Comparison of ENCODE assay signal across 18 mouse cellular contexts in the genomic region with DNA sequence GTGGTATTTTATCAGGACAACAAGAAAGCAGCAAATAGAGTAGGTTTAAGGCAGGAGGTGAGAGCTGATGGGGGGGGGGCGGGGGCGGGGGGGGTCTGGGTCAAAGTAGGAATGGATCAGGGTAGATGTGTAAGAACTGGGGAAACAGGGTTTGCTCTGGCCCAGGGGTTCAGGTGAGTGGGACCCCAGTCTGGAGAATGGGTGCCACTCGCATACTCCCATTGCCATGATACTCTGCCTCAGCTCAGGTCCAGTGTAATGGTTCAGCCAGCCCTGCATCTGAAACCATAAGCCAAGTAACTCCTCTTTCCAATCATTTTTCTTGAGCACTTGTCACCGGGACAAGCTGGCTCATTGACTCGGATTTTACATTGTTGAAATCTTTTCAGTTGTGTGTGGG. TPM values are rescaled to one million over a fixed set of nuclear protein-coding genes. Genes with fewer than 3 reads are reported as not detected.
DNase-seq lines count a peak whose midpoint lies in the region; ATAC-seq and TF ChIP-seq lines count a peak whose summit lies in the region.
"Had no signal": no experiment of that assay in that cellular context is flagged by ENCODE, and none has a peak within 500 bp of the region (broad histone marks: within the 10 kb centered on the region; RNA-seq: fewer than 3 reads in every experiment).

No protein-coding gene starts in this region.

- H3K4me2 ChIP-seq in forebrain, embryonic 13.5 days: no peak overlapping the region
- no peak overlapping the region for H3K4me2 ChIP-seq in forebrain, postnatal 0 days (ENCODE audit: low read depth)
- no peak overlapping the region for H3K4me2 ChIP-seq in midbrain, embryonic 11.5 days
- H3K4me2 ChIP-seq in midbrain, postnatal 0 days (ENCODE audit: low read depth, low read length, poor library complexity, severe bottlenecking): no peak overlapping the region
- no peak overlapping the region for H3K4me2 ChIP-seq in midbrain, embryonic 13.5 days (replicated peaks)
- no peak overlapping the region for H3K4me2 ChIP-seq in kidney, embryonic 15.5 days

- H3K4me3 ChIP-seq in forebrain, embryonic 13.5 days: no peak overlapping the region
- H3K4me3 ChIP-seq in forebrain, postnatal 0 days (ENCODE audit: low read depth, low read length): no peak overlapping the region
- no peak overlapping the region for H3K4me3 ChIP-seq in midbrain, embryonic 11.5 days (ENCODE audit: low read depth, low read length)
- no peak overlapping the region for H3K4me3 ChIP-seq in midbrain, postnatal 0 days (ENCODE audit: low read depth, low read length)
- H3K4me3 ChIP-seq in midbrain, embryonic 13.5 days (replicated peaks): no peak overlapping the region
- H3K4me3 ChIP-seq in kidney, embryonic 15.5 days (replicated peaks): no peak overlapping the region

- 0 out of 2 replicates have a peak, but pooled peaks have one; percentile 3 for ATAC-seq in forebrain, embryonic 13.5 days
- no peak for ATAC-seq in forebrain, postnatal 0 days
- ATAC-seq in midbrain, embryonic 11.5 days (ENCODE audit: low FRiP score): peak; percentile 38; the same call in 1 of the 2 replicates
- ATAC-seq in midbrain, postnatal 0 days (ENCODE audit: low FRiP score): no peak
- ATAC-seq in midbrain, embryonic 13.5 days: peak; percentile 34
- no peak for ATAC-seq in kidney, embryonic 15.5 days (replicated peaks; ENCODE audit: low FRiP score)

- H3K27ac ChIP-seq in forebrain, embryonic 13.5 days: no peak overlapping the region
- no peak overlapping the region for H3K27ac ChIP-seq in forebrain, postnatal 0 days (ENCODE audit: low read depth, low read length)
- H3K27ac ChIP-seq in midbrain, embryonic 11.5 days (ENCODE audit: low read depth, low read length): no peak overlapping the region
- no peak overlapping the region for H3K27ac ChIP-seq in midbrain, postnatal 0 days (ENCODE audit: low read depth, low read length)
- no peak overlapping the region for H3K27ac ChIP-seq in midbrain, embryonic 13.5 days
- H3K27ac ChIP-seq in kidney, embryonic 15.5 days: no peak overlapping the region
- H3K27ac ChIP-seq: gastrocnemius, adult 2 months; liver, embryonic 14.5 days; stomach, embryonic 15.5 days had no signal

- whole genome bisulfite sequencing in forebrain, embryonic 13.5 days: 82% methylated on average over 5 of the region's 5 CpGs
- WGBS in forebrain, postnatal 0 days: 69% methylated on average over 5 of the region's 5 CpGs
- WGBS in midbrain, embryonic 11.5 days: 79% methylated on average over 5 of the region's 5 CpGs
- 88% methylated on average over 5 of the region's 5 CpGs for WGBS in midbrain, postnatal 0 days
- 74% methylated on average over 5 of the region's 5 CpGs for WGBS in midbrain, embryonic 13.5 days
- WGBS in kidney, embryonic 15.5 days: 82% methylated on average over 5 of the region's 5 CpGs

- peaks cover 4% of the 10 kb centered on the region; the same call in 1 of the 2 replicates for H3K4me1 ChIP-seq in forebrain, embryonic 13.5 days
- H3K4me1 ChIP-seq in forebrain, postnatal 0 days (ENCODE audit: insufficient read depth): 0 out of 2 replicates have a peak, but pooled peaks cover 3% of the 10 kb centered on the region
- H3K4me1 ChIP-seq in midbrain, embryonic 11.5 days (ENCODE audit: control insufficient read depth, insufficient read depth, low read length): no peaks in the 10 kb centered on the region
- H3K4me1 ChIP-seq in midbrain, postnatal 0 days (ENCODE audit: insufficient read depth, low read length): 0 out of 2 replicates have a peak, but pooled peaks cover 2% of the 10 kb centered on the region
- H3K4me1 ChIP-seq in midbrain, embryonic 13.5 days (replicated peaks): peaks cover 9% of the 10 kb centered on the region; the same call in 1 of the 2 replicates
- H3K4me1 ChIP-seq in kidney, embryonic 15.5 days: 0 out of 2 replicates have a peak, but pooled peaks cover 6% of the 10 kb centered on the region

- no peak for TF ChIP-seq CTCF in forebrain, postnatal 0 days (IDR thresholded peaks at IDR 0.05; ENCODE audit: low read depth)
- no peak for TF ChIP-seq CTCF in midbrain, postnatal 0 days (IDR thresholded peaks at IDR 0.05)

- DNase-seq in forebrain, postnatal 0 days: no peak
- DNase-seq in midbrain, embryonic 11.5 days (ENCODE audit: low spot score, missing footprints): no peak
- no peak for DNase-seq in midbrain, postnatal 0 days (ENCODE audit: low spot score)
- no peak for DNase-seq in kidney, adult 11 months

- peaks cover 5% of the 10 kb centered on the region for H3K27me3 ChIP-seq in forebrain, embryonic 13.5 days
- no peaks in the 10 kb centered on the region for H3K27me3 ChIP-seq in forebrain, postnatal 0 days (ENCODE audit: insufficient read depth, low read length)
- H3K27me3 ChIP-seq in midbrain, embryonic 11.5 days (ENCODE audit: control insufficient read depth, insufficient read depth, low read length): no peaks in the 10 kb centered on the region
- H3K27me3 ChIP-seq in midbrain, postnatal 0 days (ENCODE audit: insufficient read depth, low read length): no peaks in the 10 kb centered on the region
- H3K27me3 ChIP-seq in midbrain, embryonic 13.5 days: peaks cover 1% of the 10 kb centered on the region; the same call in 1 of the 2 replicates
- peaks cover 7% of the 10 kb centered on the region; the same call in 1 of the 2 replicates for H3K27me3 ChIP-seq in kidney, embryonic 15.5 days
- H3K27me3 ChIP-seq: CH12.LX; stomach, embryonic 15.5 days had no signal

- H3K9ac ChIP-seq in forebrain, embryonic 13.5 days: no peak overlapping the region
- H3K9ac ChIP-seq in forebrain, postnatal 0 days: no peak overlapping the region
- no peak overlapping the region for H3K9ac ChIP-seq in midbrain, embryonic 11.5 days (ENCODE audit: low read length)
- H3K9ac ChIP-seq in midbrain, postnatal 0 days (replicated peaks; ENCODE audit: low read length, poor library complexity, severe bottlenecking): no peak overlapping the region
- H3K9ac ChIP-seq in midbrain, embryonic 13.5 days (replicated peaks): no peak overlapping the region
- no peak overlapping the region for H3K9ac ChIP-seq in kidney, embryonic 15.5 days
- H3K9ac ChIP-seq: liver, embryonic 14.5 days; stomach, embryonic 15.5 days had no signal

- no peaks in the 10 kb centered on the region for H3K9me3 ChIP-seq in forebrain, embryonic 13.5 days (replicated peaks)
- H3K9me3 ChIP-seq in forebrain, postnatal 0 days (ENCODE audit: low read length): no peaks in the 10 kb centered on the region
- H3K9me3 ChIP-seq in midbrain, embryonic 11.5 days (ENCODE audit: control insufficient read depth, low read length): no peaks in the 10 kb centered on the region
- H3K9me3 ChIP-seq in midbrain, postnatal 0 days (ENCODE audit: low read length): no peaks in the 10 kb centered on the region
- no peaks in the 10 kb centered on the region for H3K9me3 ChIP-seq in midbrain, embryonic 13.5 days
- no peaks in the 10 kb centered on the region for H3K9me3 ChIP-seq in kidney, embryonic 15.5 days (replicated peaks)
- H3K9me3 ChIP-seq: stomach, embryonic 15.5 days had no signal

- H3K36me3 ChIP-seq in forebrain, embryonic 13.5 days (ENCODE audit: poor library complexity, severe bottlenecking): no peaks in the 10 kb centered on the region
- no peaks in the 10 kb centered on the region for H3K36me3 ChIP-seq in forebrain, postnatal 0 days (ENCODE audit: insufficient read depth)
- no peaks in the 10 kb centered on the region for H3K36me3 ChIP-seq in midbrain, embryonic 11.5 days (ENCODE audit: control insufficient read depth, insufficient read depth, low read length)
- no peaks in the 10 kb centered on the region for H3K36me3 ChIP-seq in midbrain, postnatal 0 days (ENCODE audit: insufficient read depth, low read length)
- H3K36me3 ChIP-seq in midbrain, embryonic 13.5 days: no peaks in the 10 kb centered on the region
- no peaks in the 10 kb centered on the region for H3K36me3 ChIP-seq in kidney, embryonic 15.5 days
- H3K36me3 ChIP-seq: stomach, embryonic 15.5 days had no signal

RNA-seq across cellular contexts. Expression of a gene that starts 38.5 kb away (rescaled TPM):
- polyA plus RNA-seq in forebrain, embryonic 13.5 days (2015; fragmentation: Nextera tagmentation; extraction: Ambion mirVana): 0.18 and 0.23 TPM in 2 replicates
- not detected in 2 replicates for total RNA-seq in forebrain, postnatal 0 days (2014; rRNA removed)
- polyA plus RNA-seq in forebrain, postnatal 0 days (2015; fragmentation: Nextera tagmentation; extraction: Ambion mirVana): 0.07 TPM in 1 of 2 replicates, not detected in the other
- 0.22 TPM in 1 of 2 replicates, not detected in the other for polyA plus RNA-seq in midbrain, embryonic 11.5 days (2014; fragmentation: Nextera tagmentation; extraction: Ambion mirVana)
- 0.09 and 0.16 TPM in 2 replicates for total RNA-seq in midbrain, postnatal 0 days (2014; rRNA removed)
- 0.07 and 0.10 TPM in 2 replicates for polyA plus RNA-seq in midbrain, postnatal 0 days (2015; fragmentation: Nextera tagmentation; extraction: Ambion mirVana)
- polyA plus RNA-seq in midbrain, embryonic 13.5 days (2015; fragmentation: Nextera tagmentation; extraction: Ambion mirVana): 0.09 and 0.28 TPM in 2 replicates
- 0.14 TPM in 1 of 2 replicates, not detected in the other for polyA plus RNA-seq in kidney, embryonic 15.5 days (2015; fragmentation: Nextera tagmentation; extraction: Ambion mirVana)
- total RNA-seq: adrenal gland, postnatal 36 days; CH12.LX; gastrocnemius, adult 2 months; heart, postnatal 14 days; layer of hippocampus, postnatal 14 days had no signal
- polyA plus RNA-seq: large intestine, adult 2 months had no signal

RNA-seq across cellular contexts. Expression of a gene that starts 42.6 kb away (rescaled TPM):
- polyA plus RNA-seq in forebrain, embryonic 13.5 days (2015; fragmentation: Nextera tagmentation; extraction: Ambion mirVana): not detected in 2 replicates
- not detected in 2 replicates for total RNA-seq in forebrain, postnatal 0 days (2014; rRNA removed)
- not detected in 2 replicates for polyA plus RNA-seq in forebrain, postnatal 0 days (2015; fragmentation: Nextera tagmentation; extraction: Ambion mirVana)
- polyA plus RNA-seq in midbrain, embryonic 11.5 days (2014; fragmentation: Nextera tagmentation; extraction: Ambion mirVana): not detected in 2 replicates
- not detected in 2 replicates for total RNA-seq in midbrain, postnatal 0 days (2014; rRNA removed)
- polyA plus RNA-seq in midbrain, postnatal 0 days (2015; fragmentation: Nextera tagmentation; extraction: Ambion mirVana): not detected in 2 replicates
- not detected in 2 replicates for polyA plus RNA-seq in midbrain, embryonic 13.5 days (2015; fragmentation: Nextera tagmentation; extraction: Ambion mirVana)
- polyA plus RNA-seq in kidney, embryonic 15.5 days (2015; fragmentation: Nextera tagmentation; extraction: Ambion mirVana): not detected in 2 replicates
- total RNA-seq: adrenal gland, postnatal 36 days; CH12.LX; gastrocnemius, adult 2 months; heart, postnatal 14 days; layer of hippocampus, postnatal 14 days had no signal
- polyA plus RNA-seq: gonadal fat pad, adult 2 months; heart, embryonic 11.5 days; inflammation-experienced regulatory T-cells, adult 6 months; large intestine, adult 2 months; liver, embryonic 14.5 days; stomach, embryonic 15.5 days had no signal

RNA-seq across cellular contexts. Expression of a gene that starts 58.9 kb away (rescaled TPM):
- polyA plus RNA-seq in forebrain, embryonic 13.5 days (2015; fragmentation: Nextera tagmentation; extraction: Ambion mirVana): not detected in 2 replicates
- not detected in 2 replicates for total RNA-seq in forebrain, postnatal 0 days (2014; rRNA removed)
- polyA plus RNA-seq in forebrain, postnatal 0 days (2015; fragmentation: Nextera tagmentation; extraction: Ambion mirVana): not detected in 2 replicates
- polyA plus RNA-seq in midbrain, embryonic 11.5 days (2014; fragmentation: Nextera tagmentation; extraction: Ambion mirVana): 0.05 TPM in 1 of 2 replicates, not detected in the other
- total RNA-seq in midbrain, postnatal 0 days (2014; rRNA removed): not detected in 2 replicates
- polyA plus RNA-seq in midbrain, postnatal 0 days (2015; fragmentation: Nextera tagmentation; extraction: Ambion mirVana): not detected in 2 replicates
- 0.12 TPM in 1 of 2 replicates, not detected in the other for polyA plus RNA-seq in midbrain, embryonic 13.5 days (2015; fragmentation: Nextera tagmentation; extraction: Ambion mirVana)
- not detected in 2 replicates for polyA plus RNA-seq in kidney, embryonic 15.5 days (2015; fragmentation: Nextera tagmentation; extraction: Ambion mirVana)
- total RNA-seq: adrenal gland, postnatal 36 days; CH12.LX; gastrocnemius, adult 2 months; heart, postnatal 14 days; layer of hippocampus, postnatal 14 days had no signal
- polyA plus RNA-seq: inflammation-experienced regulatory T-cells, adult 6 months had no signal

Comparison
In these comparisons a context has a peak if more than half of its experiments do, and no peak if none do; other contexts are left out.
1. ATAC-seq: peak in forebrain, embryonic 13.5 days (single experiment), midbrain, embryonic 11.5 days (single experiment) and midbrain, embryonic 13.5 days (single experiment); none in forebrain, postnatal 0 days (single experiment), midbrain, postnatal 0 days (single experiment) and kidney, embryonic 15.5 days (single experiment).